8 mouse cellular contexts compared by ENCODE assay signal in the genomic region with DNA sequence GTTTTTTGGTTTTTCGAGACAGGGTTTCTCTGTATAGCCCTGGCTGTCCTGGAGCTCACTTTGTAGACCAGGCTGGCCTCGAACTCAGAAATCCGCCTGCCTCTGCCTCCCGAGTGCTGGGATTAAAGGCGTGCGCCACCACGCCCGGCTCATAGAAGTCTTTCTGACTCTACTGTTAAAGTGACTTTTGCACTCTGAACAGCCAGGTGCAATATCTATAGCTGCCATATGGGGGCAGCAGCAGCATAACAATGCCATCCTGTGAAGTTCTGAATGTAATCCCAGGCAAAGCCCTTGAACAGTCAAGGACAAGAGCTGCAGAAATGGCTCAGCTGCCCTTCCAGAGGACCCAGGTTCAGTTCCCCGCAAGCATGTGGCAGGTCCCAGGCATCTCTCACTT. TPM values are rescaled to one million over a fixed set of nuclear protein-coding genes. Genes with fewer than 3 reads are reported as not detected.
DNase-seq lines count a peak whose midpoint lies in the region; ATAC-seq and TF ChIP-seq lines count a peak whose summit lies in the region.
"Not testable (repeated sequence)": the region's sequence is repeated elsewhere in the genome, so short reads cannot be mapped to it uniquely, and the experiment has no call there.

No protein-coding gene starts in this region.

- peaks cover 13% of the 10 kb centered on the region for H3K4me1 ChIP-seq in bone marrow macrophage, adult 2 months (ENCODE audit: control insufficient read depth, insufficient read depth, low read length)
- H3K4me1 ChIP-seq in heart, embryonic 11.5 days (ENCODE audit: control insufficient read depth, insufficient read depth, low read length), result peaks cover 22% of the 10 kb centered on the region
- H3K4me1 ChIP-seq in limb, embryonic 13.5 days, result not testable (repeated sequence)

- 26% methylated on average over 7 of the region's 9 CpGs for WGBS in heart, embryonic 11.5 days (ENCODE audit: insufficient replicate concordance)
- 33% methylated on average over 8 of the region's 9 CpGs for WGBS in limb, embryonic 13.5 days

- peak; percentile 73; the same call in 1 of the 2 replicates for ATAC-seq in erythroid progenitor cell, adult 5-6 weeks (replicated peaks; ENCODE audit: low FRiP score, poor library complexity, severe bottlenecking)
- peak; percentile 40; the same call in 1 of the 2 replicates for ATAC-seq in heart, embryonic 11.5 days (replicated peaks; ENCODE audit: insufficient number of reproducible peaks, low FRiP score, low TSS enrichment)
- peak; percentile 52 for ATAC-seq in limb, embryonic 13.5 days (ENCODE audit: low FRiP score, low read depth)

- H3K79me2 ChIP-seq in C2C12 (ENCODE audit: control insufficient read depth, insufficient read depth), result peaks cover 46% of the 10 kb centered on the region

- not testable (repeated sequence) for H3K4me3 ChIP-seq in C2C12 (ENCODE audit: insufficient read depth, poor library complexity, severe bottlenecking); bone marrow macrophage, adult 2 months (ENCODE audit: insufficient read depth, low read length); heart, embryonic 11.5 days (ENCODE audit: low read depth, low read length); limb, embryonic 13.5 days

- not testable (repeated sequence) for H3K36me3 ChIP-seq in C2C12 (ENCODE audit: control insufficient read depth, insufficient read depth); heart, embryonic 11.5 days (ENCODE audit: control insufficient read depth, insufficient read depth, low read length); limb, embryonic 13.5 days; splenic B cell, adult 2 months (ENCODE audit: control insufficient read depth, insufficient read depth, low read length, poor library complexity, severe bottlenecking)

- peaks cover 16% of the 10 kb centered on the region for H3K79me3 ChIP-seq in C2C12 (ENCODE audit: low read depth)

- H3K27ac ChIP-seq in bone marrow macrophage, adult 2 months (ENCODE audit: insufficient read depth, low read depth, low read length); limb, embryonic 13.5 days: not testable (repeated sequence)
- peak overlapping the region; percentile 54 for H3K27ac ChIP-seq in heart, embryonic 11.5 days (ENCODE audit: low read depth, low read length)

- not testable (repeated sequence) for H3K9me3 ChIP-seq in heart, embryonic 11.5 days (replicated peaks; ENCODE audit: control insufficient read depth, low read length); limb, embryonic 13.5 days

- TF ChIP-seq CTCF in C2C12 (IDR thresholded peaks at IDR 0.05; ENCODE audit: control insufficient read depth, insufficient read depth, insufficient read length), result peak; percentile 66
- TF ChIP-seq CTCF in bone marrow macrophage, adult 2 months (IDR thresholded peaks at IDR 0.05; ENCODE audit: low read depth, low read length), result peak; percentile 15; the same call in 1 of the 2 replicates

- not testable (repeated sequence) for H3K4me2 ChIP-seq in heart, embryonic 11.5 days; limb, embryonic 13.5 days (replicated peaks)

- not testable (repeated sequence) for TF ChIP-seq POLR2A in bone marrow macrophage, adult 2 months (IDR thresholded peaks at IDR 0.05; ENCODE audit: borderline replicate concordance, low read depth, low read length)

- not testable (repeated sequence) for H3ac ChIP-seq in C2C12 (ENCODE audit: control insufficient read depth, insufficient read length, low read depth)

- peak overlapping the region; percentile 24; the same call in 1 of the 2 replicates for H3K9ac ChIP-seq in heart, embryonic 11.5 days (ENCODE audit: low read depth, low read length)
- H3K9ac ChIP-seq in limb, embryonic 13.5 days, result not testable (repeated sequence)

- not testable (repeated sequence) for H3K27me3 ChIP-seq in C2C12 (ENCODE audit: control insufficient read depth, insufficient read depth, insufficient read length); heart, embryonic 11.5 days (ENCODE audit: control insufficient read depth, insufficient read depth, low read length); limb, embryonic 13.5 days; splenic B cell, adult 2 months (ENCODE audit: control insufficient read depth, insufficient read depth, low read length, poor library complexity, severe bottlenecking)

- DNase-seq in kidney, adult 9 months, result peak; percentile 87
- DNase-seq in naive thymus-derived CD4-positive, alpha-beta T cell, adult 2 months (ENCODE audit: low read depth), result peak; percentile 77
- DNase-seq in splenic B cell, adult 2 months (ENCODE audit: low read depth, low spot score), result peak; percentile 72

RNA-seq across cellular contexts. Expression of a gene that starts 6.7 kb away (rescaled TPM):
- 13.5 TPM for polyA plus RNA-seq in C2C12 (2012; fragmentation: generic; extraction: Trizol)
- polyA plus RNA-seq in bone marrow macrophage, adult 2 months (2012; ENCODE audit: insufficient read depth, insufficient read length, missing spikeins), result 1.5 and 1.6 TPM in 2 replicates
- not detected in 2 replicates for total RNA-seq in erythroid progenitor cell, adult 5-6 weeks (2015; ENCODE audit: low replicate concordance)
- total RNA-seq in erythroid progenitor cell, adult 5-6 weeks (2017; ENCODE audit: low replicate concordance), result not detected in 2 replicates
- polyA plus RNA-seq in heart, embryonic 11.5 days (2014; fragmentation: Nextera tagmentation; extraction: Ambion mirVana), result 165 and 210 TPM in 2 replicates
- polyA plus RNA-seq in limb, embryonic 13.5 days (2015; fragmentation: Nextera tagmentation; extraction: Ambion mirVana), result 26.0 and 27.9 TPM in 2 replicates

RNA-seq across cellular contexts. Expression of a gene that starts 49.2 kb away (rescaled TPM):
- 53.4 TPM for polyA plus RNA-seq in C2C12 (2012; fragmentation: generic; extraction: Trizol)
- polyA plus RNA-seq in bone marrow macrophage, adult 2 months (2012; ENCODE audit: insufficient read depth, insufficient read length, missing spikeins), result 49.4 and 50.8 TPM in 2 replicates
- total RNA-seq in erythroid progenitor cell, adult 5-6 weeks (2015; ENCODE audit: low replicate concordance), result 152 and 157 TPM in 2 replicates
- 169 and 197 TPM in 2 replicates for total RNA-seq in erythroid progenitor cell, adult 5-6 weeks (2017; ENCODE audit: low replicate concordance)
- 158 TPM in 2 replicates for polyA plus RNA-seq in heart, embryonic 11.5 days (2014; fragmentation: Nextera tagmentation; extraction: Ambion mirVana)
- 325 and 338 TPM in 2 replicates for polyA plus RNA-seq in limb, embryonic 13.5 days (2015; fragmentation: Nextera tagmentation; extraction: Ambion mirVana)

RNA-seq across cellular contexts. Expression of a gene that starts 49.3 kb away (rescaled TPM):
- polyA plus RNA-seq in C2C12 (2012; fragmentation: generic; extraction: Trizol), result 11.7 TPM
- 20.5 and 26.0 TPM in 2 replicates for polyA plus RNA-seq in bone marrow macrophage, adult 2 months (2012; ENCODE audit: insufficient read depth, insufficient read length, missing spikeins)
- total RNA-seq in erythroid progenitor cell, adult 5-6 weeks (2015; ENCODE audit: low replicate concordance), result 106 and 107 TPM in 2 replicates
- total RNA-seq in erythroid progenitor cell, adult 5-6 weeks (2017; ENCODE audit: low replicate concordance), result 101 and 164 TPM in 2 replicates
- polyA plus RNA-seq in heart, embryonic 11.5 days (2014; fragmentation: Nextera tagmentation; extraction: Ambion mirVana), result 46.2 and 49.0 TPM in 2 replicates
- 34.2 and 37.2 TPM in 2 replicates for polyA plus RNA-seq in limb, embryonic 13.5 days (2015; fragmentation: Nextera tagmentation; extraction: Ambion mirVana)
